Mouse (Mus musculus) frontal cortex, adult 2 months (tissue): ENCODE measurements around the gene Gkn1. TPM values are rescaled to one million over a fixed set of nuclear protein-coding genes. Genes with fewer than 3 reads are reported as not detected.

Experiments used
- DNase-seq, 2 experiments: peaks; one replicate each; pipeline ENCODE4 v3.0.0; 2022; ENCODE audit warnings: low spot score in 1 of 2; ENCODE audit errors: extremely low spot score in 1 of 2
- polyA plus RNA-seq: library from polyadenylated mRNA; depleted of rRNA; stranded (reverse); fragments of >200 nt; gene quantifications from 2 replicates; pipeline ENCODE4 v1.2.3, GENCODE M21; 2012; rRNA removed

Gkn1 gene
- polyA plus RNA-seq, 1 experiment = 0.14 TPM

GRCm38 (mm10) chr6:87328265-87329173 lies 22.2 kb downstream of the Gkn1 start:
- peak in 1 of 2 experiments; percentile 48 for DNase-seq

GRCm38 (mm10) chr6:87326932-87327331 lies 23.8 kb downstream of the Gkn1 start:
- no peak for DNase-seq

GRCm38 (mm10) chr6:87323381-87323780 lies 27.4 kb downstream of the Gkn1 start:
- DNase-seq = peak in 1 of 2 experiments; percentile 68

GRCm38 (mm10) chr6:87318651-87319050 lies 32.1 kb downstream of the Gkn1 start:
- DNase-seq = no peak

- DNase-seq = no peak
Measured at GRCm38 (mm10) chr6:87316966-87317365, 33.8 kb downstream of the Gkn1 start.

- DNase-seq = no peak
Measured at GRCm38 (mm10) chr6:87312761-87313160, 38.0 kb downstream of the Gkn1 start.

- no peak for DNase-seq
Measured at GRCm38 (mm10) chr6:87304486-87304885, 46.3 kb downstream of the Gkn1 start.

GRCm38 (mm10) chr6:87302746-87303145 lies 48.0 kb downstream of the Gkn1 start:
- DNase-seq = no peak

GRCm38 (mm10) chr6:87301991-87302390 lies 48.8 kb downstream of the Gkn1 start:
- DNase-seq = no peak

Other genes with a start within 250 kb of the Gkn1 start
- gene D6Ertd527e, start 246.2 kb downstream of the Gkn1 start, polyA plus RNA-seq = 0.21 and 0.28 TPM in 2 replicates
- 8.8 and 11.3 TPM in 2 replicates for gene Antxr1, start 15.1 kb downstream of the Gkn1 start, polyA plus RNA-seq
- gene Gkn2, start 22.4 kb upstream of the Gkn1 start, polyA plus RNA-seq = not detected in 2 replicates
- gene Gkn3, start 38.0 kb upstream of the Gkn1 start, polyA plus RNA-seq = 27.1 and 34.3 TPM in 2 replicates
- gene Bmp10, start 78.1 kb upstream of the Gkn1 start, polyA plus RNA-seq = not detected in 2 replicates
- gene Arhgap25, start 182.3 kb upstream of the Gkn1 start, polyA plus RNA-seq = 3.4 and 3.5 TPM in 2 replicates
- gene Prokr1, start 239.8 kb upstream of the Gkn1 start, polyA plus RNA-seq = 0.06 and 0.10 TPM in 2 replicates